Mouse (Mus musculus) testis, adult 2 months (tissue): ENCODE results near the gene Usp47.

ENCODE experiments used
- CTCF ChIP-seq: fragments of 200-500 bp; IDR thresholded peaks from 2 replicates; pipeline ENCODE4 v1.5.1; 2012; ENCODE audit warnings: low read depth, mild to moderate bottlenecking, inconsistent platforms, low read length, moderate library complexity; ENCODE audit not compliant: control insufficient read depth, insufficient read depth, insufficient replicate concordance
- POLR2A ChIP-seq: fragments of 200-500 bp; IDR thresholded peaks from 2 replicates; pipeline ENCODE4 v1.6.1; 2012; ENCODE audit warnings: low read depth, mild to moderate bottlenecking, inconsistent platforms, low read length, moderate library complexity; ENCODE audit not compliant: control insufficient read depth

GRCm38 (mm10) chr7:112108757-112109156, 85.5 kb downstream of the Usp47 start:
- TF ChIP-seq POLR2A: no peak
- no peak for TF ChIP-seq CTCF
